Mouse (Mus musculus) adrenal gland (tissue): Measurements from ENCODE around the gene Trpv3.
"Not testable (repeated sequence)": the region's sequence is repeated elsewhere in the genome, so short reads cannot be mapped to it uniquely, and the experiment has no call there.

Source experiments
- intact Hi-C: fragments of 180-260 bp; cut with DNase I; formaldehyde crosslinking; loops from one replicate; pipeline ENCODE4 v1.15.1; 2025

Gene Trpv3

GRCm38 (mm10) chr11:73283926-73284325, 16.7 kb downstream of the Trpv3 start:
- intact Hi-C loops, result loop anchor here (5.0 kb wide), 1 partner anchor 142 kb away; no protein-coding TSS in a partner anchor

- intact Hi-C loops, result loop anchor here (5.0 kb wide), 1 partner anchor 142 kb away; no protein-coding TSS in a partner anchor
Observed at GRCm38 (mm10) chr11:73284351-73284750, 17.2 kb downstream of the Trpv3 start.

GRCm38 (mm10) chr11:73289621-73290020, 22.4 kb downstream of the Trpv3 start:
- intact Hi-C loops, result no loop called here

GRCm38 (mm10) chr11:73303123-73303522, 35.9 kb downstream of the Trpv3 start:
- intact Hi-C loops, result no loop called here

GRCm38 (mm10) chr11:73315961-73316360, 48.8 kb downstream of the Trpv3 start:
- intact Hi-C loops, result no loop called here

GRCm38 (mm10) chr11:73318581-73318980, 51.4 kb downstream of the Trpv3 start:
- intact Hi-C loops, result not testable (repeated sequence)

- intact Hi-C loops, result not testable (repeated sequence)
Observed at GRCm38 (mm10) chr11:73321064-73321463, 53.9 kb downstream of the Trpv3 start.

GRCm38 (mm10) chr11:73323906-73324830, 57.0 kb downstream of the Trpv3 start:
- intact Hi-C loops, result no loop called here

- intact Hi-C loops, result no loop called here
Observed at GRCm38 (mm10) chr11:73326485-73326886, 59.3 kb downstream of the Trpv3 start.

GRCm38 (mm10) chr11:73327361-73327760, 60.2 kb downstream of the Trpv3 start:
- intact Hi-C loops, result no loop called here

- intact Hi-C loops, result no loop called here
Observed at GRCm38 (mm10) chr11:73329442-73329841, 62.3 kb downstream of the Trpv3 start, which contains the start of the genes Aspa, Gm49340 and Spata22. Gene Aspa, minus strand, starts transcription at chr11:73329596. Gene Gm49340, plus strand, starts transcription at chr11:73329741. Gene Spata22, plus strand, starts transcription at chr11:73329741.

GRCm38 (mm10) chr11:73333357-73333756, 66.2 kb downstream of the Trpv3 start:
- intact Hi-C loops, result no loop called here

GRCm38 (mm10) chr11:73336919-73337318, 69.7 kb downstream of the Trpv3 start:
- intact Hi-C loops, result no loop called here
